Mouse (Mus musculus) limb, embryonic 15.5 days (tissue): ENCODE results near the gene Zfp607b. TPM values are rescaled to one million over a fixed set of nuclear protein-coding genes. Genes with fewer than 3 reads are reported as not detected.

Source experiments
- ATAC-seq: fragments of 200-750 bp; cut with Nextera tagmentation; 2 replicates; pipeline ENCODE4 v1.8.0; 2017; ENCODE audit warnings: low read depth, moderate TSS enrichment; ENCODE audit not compliant: insufficient number of reproducible peaks, low FRiP score, low TSS enrichment
- H3K27ac ChIP-seq: fragments of 300-500 bp; sonication (generic); 2 replicates; pipeline ENCODE4 v1.5.1; 2015; ENCODE audit warnings: moderate library complexity, mild to moderate bottlenecking, inconsistent platforms
- H3K27me3 ChIP-seq: fragments of 300-500 bp; sonication (generic); 2 replicates; pipeline ENCODE4 v1.6.1; 2015; ENCODE audit warnings: inconsistent platforms
- H3K36me3 ChIP-seq: fragments of 300-500 bp; sonication (generic); 2 replicates; pipeline ENCODE4 v1.6.1; 2015; ENCODE audit warnings: inconsistent platforms
- H3K4me1 ChIP-seq: fragments of 300-500 bp; sonication (generic); 2 replicates; pipeline ENCODE4 v1.6.1; 2015; ENCODE audit warnings: inconsistent platforms
- H3K4me2 ChIP-seq: fragments of 300-500 bp; sonication (generic); 2 replicates; pipeline ENCODE4 v1.6.1; 2015; ENCODE audit warnings: mild to moderate bottlenecking, inconsistent platforms
- H3K4me3 ChIP-seq: fragments of 300-500 bp; sonication (generic); 2 replicates; pipeline ENCODE4 v1.5.1; 2015; ENCODE audit warnings: mild to moderate bottlenecking, inconsistent platforms
- H3K9ac ChIP-seq: fragments of 300-500 bp; sonication (generic); 2 replicates; pipeline ENCODE4 v1.6.1; 2015; ENCODE audit warnings: inconsistent platforms
- H3K9me3 ChIP-seq: fragments of 300-500 bp; sonication (generic); 2 replicates; pipeline ENCODE4 v1.6.1; 2016; ENCODE audit warnings: inconsistent platforms
- WGBS: fragments of 180-500 bp; shearing (Covaris S2); methylation state at CpG from one replicate; pipeline ENCODE4 v1.1.7; 2015; 5-methylcytosine and 5-hydroxymethylcytosine counted together
- polyA plus RNA-seq: library from polyadenylated mRNA; unstranded; fragments of >200 nt; fragmentation: Nextera tagmentation; extraction: Ambion mirVana; gene quantifications from 2 replicates; pipeline ENCODE4 v1.2.1, GENCODE M21; 2015

Gene Zfp607b
- polyA plus RNA-seq, 1 experiment from 2014 or later = 2.8 TPM

GRCm38 (mm10) chr7:27735457-27735856, 46.3 kb downstream of the Zfp607b start:
- no peak overlapping the region for H3K4me3 ChIP-seq
- H3K27me3 ChIP-seq = no peaks in the 10 kb centered on the region
- peaks cover 9% of the 10 kb centered on the region; the same call in 1 of the 2 replicates for H3K4me1 ChIP-seq
- H3K27ac ChIP-seq = no peak overlapping the region
- ATAC-seq = no peak
- H3K36me3 ChIP-seq = peaks cover 21% of the 10 kb centered on the region
- H3K4me2 ChIP-seq = no peak overlapping the region
- no peak overlapping the region for H3K9ac ChIP-seq
- 79% methylated on average over 5 of the region's 5 CpGs for WGBS
- no peaks in the 10 kb centered on the region for H3K9me3 ChIP-seq

Other genes with a start within 250 kb of the Zfp607b start
- gene Sptbn4, start 241.7 kb upstream of the Zfp607b start, polyA plus RNA-seq = 0.14 and 0.23 TPM in 2 replicates
- 57.5 and 59.8 TPM in 2 replicates for gene Blvrb, start 241.4 kb upstream of the Zfp607b start, polyA plus RNA-seq
- gene Sertad3, start 215.6 kb upstream of the Zfp607b start, polyA plus RNA-seq = 38.2 and 38.3 TPM in 2 replicates
- gene Sertad1, start 202.4 kb upstream of the Zfp607b start, polyA plus RNA-seq = 44.6 and 47.0 TPM in 2 replicates
- gene Prx, start 190.0 kb upstream of the Zfp607b start, polyA plus RNA-seq = 5.2 and 6.5 TPM in 2 replicates
- gene Hipk4, start 166.1 kb upstream of the Zfp607b start, polyA plus RNA-seq = 0.65 and 0.68 TPM in 2 replicates
- 134 and 140 TPM in 2 replicates for gene Pld3, start 136.1 kb upstream of the Zfp607b start, polyA plus RNA-seq
- 32.9 and 39.3 TPM in 2 replicates for gene 2310022A10Rik, start 136.1 kb upstream of the Zfp607b start, polyA plus RNA-seq
- 108 and 127 TPM in 2 replicates for gene Akt2, start 97.8 kb upstream of the Zfp607b start, polyA plus RNA-seq
- 0.20 TPM in 1 of 2 replicates, not detected in the other for gene Ttc9b, start 35.4 kb upstream of the Zfp607b start, polyA plus RNA-seq
- 5.8 and 9.0 TPM in 2 replicates for gene Map3k10, start 14.7 kb upstream of the Zfp607b start, polyA plus RNA-seq
- 29.0 and 32.3 TPM in 2 replicates for gene Zfp60, start 42.0 kb downstream of the Zfp607b start, polyA plus RNA-seq
- 1.8 and 2.0 TPM in 2 replicates for gene Zfp626, start 117.9 kb downstream of the Zfp607b start, polyA plus RNA-seq
- gene Zfp59, start 149.3 kb downstream of the Zfp607b start, polyA plus RNA-seq = 7.2 and 8.0 TPM in 2 replicates
- gene Zfp607a, start 168.2 kb downstream of the Zfp607b start, polyA plus RNA-seq = 3.6 and 3.7 TPM in 2 replicates
- 8.1 and 9.2 TPM in 2 replicates for gene Zfp974, start 240.1 kb downstream of the Zfp607b start, polyA plus RNA-seq